Mouse (Mus musculus): ENCODE data around the gene Necab3. TPM values are rescaled to one million over a fixed set of nuclear protein-coding genes. Genes with fewer than 3 reads are reported as not detected.

The Necab3 gene
- polyA plus RNA-seq, 1 experiment from 2014 or later: 2.9 TPM

DNA sequence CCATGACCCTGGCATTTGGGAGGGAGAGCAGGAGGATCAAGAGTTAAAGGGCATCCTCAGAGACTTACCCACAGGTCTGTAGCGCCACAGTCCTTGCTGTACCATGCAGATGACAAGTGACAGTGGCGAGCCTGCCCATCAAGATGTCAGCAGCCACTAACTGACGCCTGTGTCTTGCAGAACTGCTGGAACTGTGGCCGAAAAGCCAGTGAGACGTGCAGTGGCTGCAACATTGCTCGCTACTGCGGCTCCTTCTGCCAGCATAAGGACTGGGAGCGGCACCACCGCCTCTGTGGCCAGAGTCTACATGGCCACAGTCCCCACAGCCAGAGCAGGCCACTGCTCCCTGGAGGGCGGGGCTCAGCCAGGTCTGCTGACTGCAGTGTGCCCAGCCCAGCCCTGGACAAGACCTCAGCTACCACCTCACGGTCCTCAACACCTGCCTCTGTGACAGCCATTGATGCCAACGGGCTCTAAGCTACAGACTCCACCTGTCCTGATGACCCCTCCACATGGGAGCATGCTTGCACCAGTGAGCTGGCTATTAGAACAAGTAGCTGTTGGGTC is 23.9 kb downstream of the Necab3 start:
- Histone ChIP-seq H3K9me3 (replicated peaks) (no peaks in the 10 kb centered on the region), H3K4me3 (replicated peaks) (no peak overlapping the region), H3K27ac (no peak overlapping the region), H3K4me2 (no peak overlapping the region), H3K27me3 (no peaks in the 10 kb centered on the region), H3K9ac (no peak overlapping the region), H3K4me1 (no peaks in the 10 kb centered on the region), H3K36me3 (peaks cover 80% of the 10 kb centered on the region)
- 96% methylated on average over 12 of the region's 12 CpGs for WGBS
- ATAC-seq (replicated peaks; ENCODE audit: low FRiP score): no peak

DNA sequence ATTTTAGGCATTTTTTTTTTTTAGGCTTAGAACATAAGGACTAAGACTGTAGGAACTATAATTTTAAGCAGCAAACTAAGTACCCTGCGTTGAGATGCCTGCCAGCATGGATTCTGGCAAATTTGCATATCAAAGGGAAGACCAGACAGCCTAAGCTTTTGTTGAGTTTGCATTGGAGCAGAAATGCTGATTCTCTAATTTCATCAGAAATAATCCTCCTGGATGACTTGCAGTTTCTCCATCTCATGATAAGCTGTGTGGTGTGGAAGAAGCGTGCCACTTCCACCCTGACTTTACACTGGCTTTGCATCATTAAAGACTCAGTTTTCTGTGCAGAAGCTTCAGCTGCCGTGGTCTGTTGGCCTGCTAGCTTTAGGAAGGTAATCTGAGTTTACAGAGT is 25.8 kb downstream of the Necab3 start:
- peaks cover 93% of the 10 kb centered on the region for H3K36me3 ChIP-seq
- 73% methylated on average over 3 of the region's 3 CpGs for WGBS
- no peaks in the 10 kb centered on the region for H3K4me1 ChIP-seq
- H3K9me3 ChIP-seq (replicated peaks): no peaks in the 10 kb centered on the region
- H3K4me3 ChIP-seq (replicated peaks): no peak overlapping the region
- no peak overlapping the region for H3K9ac ChIP-seq
- H3K27me3 ChIP-seq: no peaks in the 10 kb centered on the region
- no peak for ATAC-seq (replicated peaks; ENCODE audit: low FRiP score)
- no peak overlapping the region for H3K27ac ChIP-seq
- H3K4me2 ChIP-seq: no peak overlapping the region

DNA sequence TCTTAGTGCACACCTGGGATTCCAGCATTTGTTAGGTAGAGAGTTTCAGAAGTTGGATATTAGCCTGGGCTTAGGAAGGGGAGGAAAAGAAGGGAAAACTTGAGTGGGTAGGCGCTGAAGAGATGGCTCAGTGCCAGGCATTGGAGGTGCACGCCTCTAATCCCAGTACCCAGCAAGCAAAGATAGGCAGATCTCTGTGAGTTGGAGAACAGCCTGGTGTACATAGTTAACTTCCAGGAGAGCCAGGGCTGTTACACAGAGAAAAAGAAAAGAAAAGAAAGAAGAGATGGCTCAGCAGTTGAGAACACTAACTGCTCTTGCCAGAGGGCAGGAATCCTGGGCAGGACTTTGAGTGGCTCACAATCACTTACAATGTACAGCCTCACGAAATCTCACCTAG is 32.2 kb downstream of the Necab3 start:
- no peak overlapping the region for H3K27ac ChIP-seq

DNA sequence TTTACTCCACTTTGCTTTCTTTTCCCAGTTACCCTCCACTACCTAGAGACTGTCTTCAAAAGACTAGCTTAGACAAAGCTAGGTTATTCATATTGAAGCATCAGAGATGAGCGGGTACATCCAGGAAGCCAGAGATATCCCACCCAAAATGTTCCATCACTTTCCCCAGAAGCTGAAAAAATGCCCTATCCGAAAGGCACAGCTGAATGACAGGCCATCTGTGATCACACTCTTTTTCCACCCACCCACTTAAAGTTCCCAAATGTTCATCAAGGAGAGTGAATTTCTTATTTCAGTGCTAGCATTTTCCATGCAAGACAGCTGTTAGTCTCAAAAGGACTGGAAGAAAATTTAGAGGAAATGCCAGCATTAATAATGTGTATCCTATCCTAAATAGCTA is 33.4 kb downstream of the Necab3 start:
- no peak for ATAC-seq (replicated peaks; ENCODE audit: low FRiP score)
- H3K36me3 ChIP-seq: peaks cover 85% of the 10 kb centered on the region
- WGBS: 92% methylated on average over 2 of the region's 2 CpGs

More for the DNA sequence above, 32.2 kb downstream of the Necab3 start:
- Histone ChIP-seq H3K4me2 (no peak overlapping the region), H3K9me3 (replicated peaks) (no peaks in the 10 kb centered on the region), H3K27me3 (no peaks in the 10 kb centered on the region), H3K4me1 (no peaks in the 10 kb centered on the region), H3K4me3 (replicated peaks) (no peak overlapping the region), H3K36me3 (peaks cover 87% of the 10 kb centered on the region), H3K9ac (no peak overlapping the region)
- ATAC-seq (replicated peaks; ENCODE audit: low FRiP score): no peak
- 90% methylated on average over 3 of the region's 3 CpGs for WGBS

DNA sequence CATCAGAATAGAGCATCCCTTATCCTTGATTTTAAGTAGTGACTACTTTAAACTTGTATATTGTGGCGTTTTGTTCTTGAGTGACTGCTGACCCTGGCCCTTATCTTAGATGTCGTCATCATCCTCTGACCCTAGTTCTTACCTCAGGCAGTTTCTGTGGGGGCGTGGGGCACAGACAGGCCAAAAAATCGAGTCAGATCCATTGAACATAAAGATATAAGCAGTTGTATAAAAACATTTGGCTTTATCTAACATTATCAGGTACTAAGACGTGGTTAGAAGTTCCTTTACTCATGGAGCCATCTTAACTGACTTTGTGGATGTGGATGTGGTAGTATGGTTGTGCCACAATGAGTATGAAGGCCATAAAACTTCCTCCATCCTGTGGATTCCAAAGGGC is 36.4 kb downstream of the Necab3 start:
- Histone ChIP-seq H3K4me1 (no peaks in the 10 kb centered on the region), H3K27ac (no peak overlapping the region), H3K9me3 (replicated peaks) (no peaks in the 10 kb centered on the region), H3K36me3 (peaks cover 75% of the 10 kb centered on the region), H3K27me3 (no peaks in the 10 kb centered on the region), H3K4me2 (no peak overlapping the region), H3K9ac (no peak overlapping the region), H3K4me3 (replicated peaks) (no peak overlapping the region)
- 89% methylated on average over 5 of the region's 5 CpGs for WGBS
- no peak for ATAC-seq (replicated peaks; ENCODE audit: low FRiP score)

More for the DNA sequence above, 33.4 kb downstream of the Necab3 start:
- Histone ChIP-seq H3K4me2 (no peak overlapping the region), H3K9ac (no peak overlapping the region), H3K9me3 (replicated peaks) (no peaks in the 10 kb centered on the region), H3K27me3 (no peaks in the 10 kb centered on the region), H3K27ac (no peak overlapping the region), H3K4me1 (no peaks in the 10 kb centered on the region), H3K4me3 (replicated peaks) (no peak overlapping the region)

DNA sequence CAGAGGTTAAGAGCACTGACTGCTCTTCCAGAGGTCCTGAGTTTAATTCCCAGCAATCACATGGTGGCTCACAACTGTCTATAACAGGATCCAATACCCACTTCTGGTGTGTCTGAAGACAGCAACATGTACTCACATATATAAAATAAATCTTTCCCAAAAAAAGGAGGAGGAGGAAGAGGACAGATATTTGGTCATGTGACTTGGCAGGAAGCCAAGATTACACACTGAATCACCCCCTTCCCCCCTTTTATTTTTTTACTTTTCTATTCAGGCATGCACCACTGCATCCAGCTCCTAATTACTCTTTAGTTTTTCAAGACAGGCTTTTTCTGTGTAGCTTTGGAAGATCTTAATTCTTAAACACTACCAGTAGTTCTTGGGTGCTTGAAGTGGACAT is 37.2 kb downstream of the Necab3 start:
- no peak overlapping the region for H3K27ac ChIP-seq
- no peak overlapping the region for H3K4me3 ChIP-seq (replicated peaks)
- H3K9me3 ChIP-seq (replicated peaks): no peaks in the 10 kb centered on the region
- ATAC-seq (replicated peaks; ENCODE audit: low FRiP score): no peak
- H3K27me3 ChIP-seq: no peaks in the 10 kb centered on the region
- H3K9ac ChIP-seq: no peak overlapping the region
- H3K36me3 ChIP-seq: peaks cover 75% of the 10 kb centered on the region
- no peak overlapping the region for H3K4me2 ChIP-seq
- H3K4me1 ChIP-seq: no peaks in the 10 kb centered on the region

DNA sequence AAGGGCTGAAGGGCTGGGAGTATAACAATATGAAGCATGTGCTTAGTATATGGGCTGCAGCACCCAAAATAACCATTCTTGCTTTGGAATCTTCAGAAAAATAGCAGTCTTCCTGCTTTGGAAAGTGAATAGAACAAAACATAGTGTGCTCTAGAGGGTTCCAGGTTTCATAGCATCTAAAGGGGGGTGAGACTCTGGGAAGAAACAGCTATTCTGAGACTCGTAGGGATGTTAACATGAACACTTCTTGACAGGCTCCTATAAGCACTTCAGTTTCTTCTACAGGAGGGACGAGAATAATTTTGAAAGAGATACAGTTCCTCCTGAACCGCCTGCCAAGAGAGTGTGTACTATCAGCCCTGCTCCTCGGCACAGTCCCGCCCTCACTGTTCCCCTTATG is 41.3 kb downstream of the Necab3 start:
- H3K36me3 ChIP-seq: peaks cover 57% of the 10 kb centered on the region
- no peak overlapping the region for H3K4me2 ChIP-seq
- no peak overlapping the region for H3K9ac ChIP-seq
- H3K4me1 ChIP-seq: no peaks in the 10 kb centered on the region
- H3K4me3 ChIP-seq (replicated peaks): no peak overlapping the region
- H3K27ac ChIP-seq: no peak overlapping the region
- no peak for ATAC-seq (replicated peaks; ENCODE audit: low FRiP score)
- 97% methylated on average over 5 of the region's 5 CpGs for WGBS
- no peaks in the 10 kb centered on the region for H3K27me3 ChIP-seq
- H3K9me3 ChIP-seq (replicated peaks): no peaks in the 10 kb centered on the region

DNA sequence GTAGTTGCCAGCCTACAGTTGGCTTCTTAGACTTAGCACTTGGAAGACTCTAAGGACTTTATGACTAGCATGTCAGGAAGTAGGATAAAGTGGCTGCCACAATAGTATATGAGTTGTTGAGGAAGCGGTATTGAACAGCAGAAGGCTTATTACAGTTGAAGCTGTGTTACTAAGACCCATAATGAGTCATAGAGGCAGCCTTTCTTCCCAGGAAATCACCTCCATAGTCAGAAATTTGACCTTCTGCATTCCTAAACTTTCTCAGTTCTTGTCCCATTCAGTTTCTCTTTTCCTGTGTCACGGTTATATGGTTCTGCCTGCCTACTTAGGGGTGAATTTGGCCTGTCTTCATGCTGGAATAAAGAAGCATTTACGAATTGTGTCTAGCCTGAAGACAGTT is 41.7 kb downstream of the Necab3 start:
- Histone ChIP-seq H3K27ac (no peak overlapping the region), H3K27me3 (no peaks in the 10 kb centered on the region), H3K9me3 (replicated peaks) (no peaks in the 10 kb centered on the region), H3K4me3 (replicated peaks) (no peak overlapping the region), H3K4me1 (no peaks in the 10 kb centered on the region), H3K36me3 (peaks cover 60% of the 10 kb centered on the region), H3K4me2 (no peak overlapping the region), H3K9ac (no peak overlapping the region)
- 76% methylated on average over 3 of the region's 3 CpGs for WGBS
- ATAC-seq (replicated peaks; ENCODE audit: low FRiP score): no peak

DNA sequence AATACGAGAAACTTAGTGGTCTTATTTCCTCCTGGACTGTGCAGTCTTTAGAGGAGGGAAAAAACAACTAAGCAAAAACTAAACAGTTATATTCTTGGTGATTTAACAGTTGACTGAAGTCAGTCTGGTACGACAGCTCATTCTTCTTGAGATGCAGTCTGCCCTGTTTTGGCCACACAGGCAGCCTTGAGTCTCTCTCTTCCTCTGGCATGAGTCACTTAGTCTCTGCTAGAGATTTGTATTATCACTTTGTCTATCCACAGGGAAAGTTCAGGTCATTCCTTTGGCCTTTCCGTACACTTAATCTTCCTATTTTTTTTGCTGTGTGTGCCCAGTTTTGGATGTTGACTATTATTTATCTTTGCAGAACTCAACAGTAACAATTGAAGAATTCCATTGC is 48.5 kb downstream of the Necab3 start:
- ATAC-seq (replicated peaks; ENCODE audit: low FRiP score): no peak
- no peak overlapping the region for H3K4me3 ChIP-seq (replicated peaks)

DNA sequence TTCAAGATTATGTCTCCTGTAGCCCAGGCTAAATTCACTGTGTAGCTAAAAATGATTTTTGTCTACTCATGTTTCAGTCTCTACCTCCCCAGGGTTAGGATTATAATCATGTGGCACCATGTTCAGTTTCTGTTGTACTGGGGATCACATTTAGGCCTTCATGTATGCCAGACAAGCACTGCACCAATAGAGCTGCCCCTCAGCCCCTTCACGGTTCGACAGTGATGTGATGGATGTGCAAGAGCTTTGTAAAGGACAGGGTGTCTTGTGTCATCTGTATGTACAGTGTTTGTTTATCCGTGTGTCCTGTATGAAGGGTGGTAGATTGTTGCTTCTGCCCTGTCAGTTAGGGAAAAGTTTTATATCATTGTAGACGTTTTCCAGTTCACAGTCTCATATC is 50.2 kb downstream of the Necab3 start:
- Histone ChIP-seq H3K9me3 (replicated peaks) (no peaks in the 10 kb centered on the region), H3K4me1 (no peaks in the 10 kb centered on the region), H3K4me2 (no peak overlapping the region), H3K36me3 (peaks cover 74% of the 10 kb centered on the region), H3K4me3 (replicated peaks) (no peak overlapping the region), H3K9ac (no peak overlapping the region), H3K27ac (no peak overlapping the region), H3K27me3 (no peaks in the 10 kb centered on the region)
- 82% methylated on average over 4 of the region's 4 CpGs for WGBS
- ATAC-seq (replicated peaks; ENCODE audit: low FRiP score): no peak

More for the DNA sequence above, 48.5 kb downstream of the Necab3 start:
- Histone ChIP-seq H3K27ac (no peak overlapping the region), H3K36me3 (peaks cover 65% of the 10 kb centered on the region), H3K27me3 (no peaks in the 10 kb centered on the region), H3K9ac (no peak overlapping the region), H3K4me1 (no peaks in the 10 kb centered on the region), H3K9me3 (replicated peaks) (no peaks in the 10 kb centered on the region), H3K4me2 (no peak overlapping the region)
- WGBS: 92% methylated on average over 3 of the region's 3 CpGs

DNA sequence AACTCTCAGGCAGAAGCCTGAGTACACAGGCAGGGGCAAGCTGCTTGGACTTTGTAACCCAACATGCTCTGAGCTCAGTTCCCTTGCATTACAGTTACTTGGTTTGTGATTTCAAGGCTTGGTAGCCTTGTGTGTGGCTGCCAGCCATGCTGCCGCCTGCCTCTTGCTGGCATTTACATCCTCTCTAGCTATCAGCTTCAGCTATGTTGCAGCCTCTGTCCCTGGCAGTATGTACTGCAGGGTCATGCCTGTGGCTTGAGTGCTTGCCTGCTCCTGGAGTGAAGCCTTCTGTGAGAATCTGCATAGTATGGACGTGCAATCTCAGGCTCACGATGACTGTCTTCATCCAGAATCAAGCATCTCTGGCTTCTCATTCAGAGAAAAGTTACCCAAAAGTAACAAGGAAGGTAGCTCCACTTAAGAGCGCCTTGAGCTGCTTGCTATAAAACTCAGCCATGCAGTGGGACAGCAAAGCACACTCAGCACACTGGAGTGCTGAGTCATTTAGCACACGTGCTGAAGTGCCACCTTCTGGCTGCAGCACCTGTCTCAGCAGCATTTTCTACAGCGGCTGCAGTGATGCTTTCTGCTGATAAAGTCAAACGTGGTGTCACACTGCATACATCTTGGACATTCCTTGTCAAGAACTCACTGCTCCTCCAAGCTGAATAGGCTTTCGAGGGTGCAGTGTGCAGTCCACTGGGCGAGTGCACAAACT is 51.0 kb downstream of the Necab3 start:
- H3K4me2 ChIP-seq: no peak overlapping the region
- ATAC-seq (replicated peaks; ENCODE audit: low FRiP score): no peak
- H3K27ac ChIP-seq: peak overlapping the region; percentile 15; the same call in 1 of the 2 replicates
- H3K9me3 ChIP-seq (replicated peaks): no peaks in the 10 kb centered on the region
- 69% methylated on average over 9 of the region's 9 CpGs for WGBS
- H3K4me1 ChIP-seq: no peaks in the 10 kb centered on the region
- peaks cover 75% of the 10 kb centered on the region for H3K36me3 ChIP-seq
- no peaks in the 10 kb centered on the region for H3K27me3 ChIP-seq
- H3K9ac ChIP-seq: no peak overlapping the region
- H3K4me3 ChIP-seq (replicated peaks): no peak overlapping the region

DNA sequence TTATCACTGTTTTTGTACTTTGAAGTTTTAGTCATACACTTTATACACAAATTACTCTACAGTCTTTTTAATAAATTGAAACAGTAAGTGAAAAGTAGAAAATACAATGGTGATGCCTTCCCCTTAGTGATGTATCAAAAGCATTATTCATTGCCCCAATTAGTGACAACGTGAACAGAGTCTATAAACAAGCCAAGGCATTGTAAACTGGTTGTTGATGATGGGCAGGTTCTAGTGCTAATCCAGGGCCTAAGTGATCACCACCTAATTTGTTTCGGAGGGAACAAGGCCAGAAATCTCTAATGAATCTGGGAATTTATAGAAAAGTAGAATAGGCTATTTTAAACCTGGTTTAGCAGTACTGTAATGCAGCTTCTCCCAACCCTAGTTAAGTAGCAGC is 51.6 kb downstream of the Necab3 start:
- 56% methylated on average over 2 of the region's 2 CpGs for WGBS
- Histone ChIP-seq H3K9me3 (replicated peaks) (no peaks in the 10 kb centered on the region), H3K4me3 (replicated peaks) (no peak overlapping the region), H3K27me3 (no peaks in the 10 kb centered on the region), H3K4me2 (no peak overlapping the region), H3K9ac (no peak overlapping the region), H3K4me1 (no peaks in the 10 kb centered on the region), H3K27ac (no peak overlapping the region), H3K36me3 (peaks cover 69% of the 10 kb centered on the region)
- no peak for ATAC-seq (replicated peaks; ENCODE audit: low FRiP score)

DNA sequence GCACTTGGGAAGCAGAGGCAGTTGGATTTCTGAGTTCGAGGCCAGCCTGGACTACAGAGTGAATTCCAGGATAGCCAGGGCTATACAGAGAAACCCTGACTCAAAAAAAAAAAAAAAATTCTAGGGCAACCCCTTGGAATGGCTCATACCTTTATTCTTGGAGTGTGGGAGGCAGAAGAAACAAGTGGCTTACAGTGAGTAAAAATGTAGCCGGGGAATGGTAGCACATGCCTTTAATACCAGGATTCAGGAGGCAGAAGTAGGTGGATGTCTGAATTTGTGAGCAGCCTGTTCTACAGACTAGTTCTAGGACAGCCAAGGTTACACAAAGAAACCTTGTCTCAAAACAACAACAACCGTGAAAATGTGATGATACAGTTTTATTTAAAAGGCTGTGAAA is 57.9 kb downstream of the Necab3 start:
- WGBS: 89% methylated on average over 3 of the region's 3 CpGs
- Histone ChIP-seq H3K4me2 (no peak overlapping the region), H3K4me3 (replicated peaks) (no peak overlapping the region), H3K27me3 (no peaks in the 10 kb centered on the region), H3K9me3 (replicated peaks) (no peaks in the 10 kb centered on the region), H3K9ac (no peak overlapping the region), H3K36me3 (peaks cover 36% of the 10 kb centered on the region), H3K27ac (no peak overlapping the region), H3K4me1 (0 out of 2 replicates have a peak, but pooled peaks cover 3% of the 10 kb centered on the region)
- ATAC-seq (replicated peaks; ENCODE audit: low FRiP score): no peak
